Mouse (Mus musculus): ENCODE results near the gene Ulk3. TPM values are rescaled to one million over a fixed set of nuclear protein-coding genes. Genes with fewer than 3 reads are reported as not detected.

The Ulk3 gene
- total and polyA plus RNA-seq, 3 experiments: 5.7 to 19.1 (median 6.7) TPM

GRCm38 (mm10) chr9:57639661-57640328 is 50.5 kb downstream of the Ulk3 start:
- 49% methylated on average over 5 of the region's 5 CpGs for WGBS
- no peak for TF ChIP-seq EP300 (IDR thresholded peaks at IDR 0.05; ENCODE audit: insufficient read depth, low read depth, low read length)
- no peak for TF ChIP-seq CTCF (IDR thresholded peaks at IDR 0.05)
- no peak for TF ChIP-seq POLR2A (IDR thresholded peaks at IDR 0.05; ENCODE audit: insufficient read depth, low read depth, low read length)
- intact Hi-C loops (cut with DNase I): no loop called here
- no peak for DNase-seq
- Histone ChIP-seq H3K4me3 (no peak overlapping the region), H3K36me3 (ENCODE audit: control insufficient read depth, insufficient read depth, low read length) (peaks cover 4% of the 10 kb centered on the region; the same call in 1 of the 2 replicates), H3K27ac (peak overlapping the region; percentile 68), H3K9ac (ENCODE audit: low read depth, low read length) (peak overlapping the region; percentile 52; the same call in 1 of the 2 replicates), H3K27me3 (ENCODE audit: control insufficient read depth, insufficient read depth, low read length) (no peaks in the 10 kb centered on the region), H3K4me1 (ENCODE audit: control insufficient read depth, insufficient read depth, low read length) (peaks cover 52% of the 10 kb centered on the region), H3K79me2 (replicated peaks; ENCODE audit: control insufficient read depth, insufficient read depth, low read length) (peaks cover 13% of the 10 kb centered on the region)

- Histone ChIP-seq H3K79me2 (replicated peaks; ENCODE audit: control insufficient read depth, insufficient read depth, low read length) (peaks cover 13% of the 10 kb centered on the region), H3K27ac (peak overlapping the region; percentile 68), H3K4me1 (ENCODE audit: control insufficient read depth, insufficient read depth, low read length) (peaks cover 52% of the 10 kb centered on the region), H3K9ac (ENCODE audit: low read depth, low read length) (peak overlapping the region; percentile 52), H3K27me3 (ENCODE audit: control insufficient read depth, insufficient read depth, low read length) (no peaks in the 10 kb centered on the region), H3K4me3 (no peak overlapping the region), H3K36me3 (ENCODE audit: control insufficient read depth, insufficient read depth, low read length) (peaks cover 4% of the 10 kb centered on the region; the same call in 1 of the 2 replicates)
- peak; percentile 61; the same call in 1 of the 2 replicates for TF ChIP-seq POLR2A (IDR thresholded peaks at IDR 0.05; ENCODE audit: insufficient read depth, low read depth, low read length)
- TF ChIP-seq EP300 (IDR thresholded peaks at IDR 0.05; ENCODE audit: insufficient read depth, low read depth, low read length): 0 out of 2 replicates have a peak, but pooled peaks have one; percentile 54
- TF ChIP-seq CTCF (IDR thresholded peaks at IDR 0.05): no peak
- intact Hi-C loops (cut with DNase I): no loop called here
- WGBS: 18% methylated on average over 15 of the region's 15 CpGs
- DNase-seq: peak; percentile 73 to 88
These were observed 51.1 kb downstream of the Ulk3 start for GRCm38 (mm10) chr9:57640384-57640783.

- no peak overlapping the region for H3K4me3 ChIP-seq
- no peak for DNase-seq
- WGBS: 33% methylated on average over 1 of the region's 1 CpGs
- TF ChIP-seq EP300 (IDR thresholded peaks at IDR 0.05; ENCODE audit: insufficient read depth, low read depth, low read length): no peak
- no peak for TF ChIP-seq POLR2A (IDR thresholded peaks at IDR 0.05; ENCODE audit: insufficient read depth, low read depth, low read length)
- no peak for TF ChIP-seq CTCF (IDR thresholded peaks at IDR 0.05)
- no peaks in the 10 kb centered on the region for H3K27me3 ChIP-seq (ENCODE audit: control insufficient read depth, insufficient read depth, low read length)
- H3K36me3 ChIP-seq (ENCODE audit: control insufficient read depth, insufficient read depth, low read length): peaks cover 4% of the 10 kb centered on the region; the same call in 1 of the 2 replicates
- peak overlapping the region; percentile 68 for H3K27ac ChIP-seq
- no peak overlapping the region for H3K9ac ChIP-seq (ENCODE audit: low read depth, low read length)
- peaks cover 11% of the 10 kb centered on the region for H3K79me2 ChIP-seq (replicated peaks; ENCODE audit: control insufficient read depth, insufficient read depth, low read length)
- H3K4me1 ChIP-seq (ENCODE audit: control insufficient read depth, insufficient read depth, low read length): peaks cover 54% of the 10 kb centered on the region
- intact Hi-C loops (cut with DNase I): no loop called here
These were observed 51.8 kb downstream of the Ulk3 start for GRCm38 (mm10) chr9:57641022-57641421.

- intact Hi-C loops (cut with DNase I): no loop called here
- H3K79me2 ChIP-seq (replicated peaks; ENCODE audit: control insufficient read depth, insufficient read depth, low read length): peaks cover 11% of the 10 kb centered on the region
- H3K27ac ChIP-seq: no peak overlapping the region; the same call in 1 of the 2 replicates
- H3K27me3 ChIP-seq (ENCODE audit: control insufficient read depth, insufficient read depth, low read length): no peaks in the 10 kb centered on the region
- WGBS: 75% methylated on average over 13 of the region's 13 CpGs
- H3K9ac ChIP-seq (ENCODE audit: low read depth, low read length): no peak overlapping the region
- H3K36me3 ChIP-seq (ENCODE audit: control insufficient read depth, insufficient read depth, low read length): peaks cover 4% of the 10 kb centered on the region; the same call in 1 of the 2 replicates
- TF ChIP-seq POLR2A (IDR thresholded peaks at IDR 0.05; ENCODE audit: insufficient read depth, low read depth, low read length) (no peak), EP300 (IDR thresholded peaks at IDR 0.05; ENCODE audit: insufficient read depth, low read depth, low read length) (no peak), CTCF (IDR thresholded peaks at IDR 0.05) (no peak)
- peaks cover 53% of the 10 kb centered on the region for H3K4me1 ChIP-seq (ENCODE audit: control insufficient read depth, insufficient read depth, low read length)
- no peak overlapping the region for H3K4me3 ChIP-seq
- no peak for DNase-seq
These were observed 52.7 kb downstream of the Ulk3 start for GRCm38 (mm10) chr9:57641775-57642550.

- WGBS: 64% methylated on average over 9 of the region's 9 CpGs
- Histone ChIP-seq H3K27ac (peak overlapping the region; percentile 33), H3K79me2 (replicated peaks; ENCODE audit: control insufficient read depth, insufficient read depth, low read length) (peaks cover 11% of the 10 kb centered on the region), H3K4me3 (no peak overlapping the region), H3K36me3 (ENCODE audit: control insufficient read depth, insufficient read depth, low read length) (peaks cover 4% of the 10 kb centered on the region; the same call in 1 of the 2 replicates), H3K9ac (ENCODE audit: low read depth, low read length) (peak overlapping the region; percentile 44), H3K4me1 (ENCODE audit: control insufficient read depth, insufficient read depth, low read length) (peaks cover 43% of the 10 kb centered on the region), H3K27me3 (ENCODE audit: control insufficient read depth, insufficient read depth, low read length) (no peaks in the 10 kb centered on the region)
- no peak for DNase-seq
- intact Hi-C loops (cut with DNase I): no loop called here
- TF ChIP-seq CTCF (IDR thresholded peaks at IDR 0.05) (no peak), POLR2A (IDR thresholded peaks at IDR 0.05; ENCODE audit: insufficient read depth, low read depth, low read length) (no peak), EP300 (IDR thresholded peaks at IDR 0.05; ENCODE audit: insufficient read depth, low read depth, low read length) (no peak)
These were observed 54.1 kb downstream of the Ulk3 start for GRCm38 (mm10) chr9:57643169-57643855.
